Comparison of ENCODE assay signal across 27 mouse cellular contexts in genomic region chr5:123555693-123556092, GRCm38 (mm10). TPM values are rescaled to one million over a fixed set of nuclear protein-coding genes. Genes with fewer than 3 reads are reported as not detected.
DNase-seq lines count a peak whose midpoint lies in the region; ATAC-seq lines count a peak whose summit lies in the region.
"Had no signal": no experiment of that assay in that cellular context is flagged by ENCODE, and none has a peak within 500 bp of the region (broad histone marks: within the 10 kb centered on the region; RNA-seq: fewer than 3 reads in every experiment).

No protein-coding gene starts in this region.

- peaks cover 57% of the 10 kb centered on the region for H3K36me3 ChIP-seq in liver, embryonic 13.5 days

- peak overlapping the region; percentile 56 for H3K27ac ChIP-seq in liver, embryonic 13.5 days
- H3K27ac ChIP-seq: embryonic facial prominence, embryonic 15.5 days; forebrain, embryonic 10.5 days; heart, embryonic 15.5 days; hindbrain, embryonic 14.5 days; layer of hippocampus, adult 2 months; limb, embryonic 13.5 days; midbrain, embryonic 15.5 days; neural tube, embryonic 13.5 days had no signal

- peak; percentile 1 for DNase-seq in layer of hippocampus, adult 11-12 months (ENCODE audit: low spot score)
- no peak for DNase-seq in layer of hippocampus, adult 9-11 months
- peak; percentile 21 for DNase-seq in c-Kit-positive CD71-positive TER-119-positive erythroid progenitor cells, embryonic 14.5 days (ENCODE audit: low spot score)
- DNase-seq in liver, embryonic 13.5 days = peak; percentile 50
- DNase-seq in lung, postnatal 10 days = no peak
- no peak for DNase-seq in ovary, postnatal 14 days (ENCODE audit: low spot score)
- DNase-seq in cerebellum, postnatal 10 days = no peak
- DNase-seq: forebrain, postnatal 0 days; lung, embryonic 14.5 days; lung, postnatal 36 days; thymus, adult 18-20 months; thymus, postnatal 4 days had no signal

- peak overlapping the region; percentile 3; the same call in 1 of the 2 replicates for H3K4me2 ChIP-seq in liver, embryonic 13.5 days
- H3K4me2 ChIP-seq: embryonic facial prominence, embryonic 15.5 days; heart, embryonic 15.5 days; hindbrain, embryonic 14.5 days; limb, embryonic 13.5 days; lung, embryonic 14.5 days; midbrain, embryonic 15.5 days; neural tube, embryonic 13.5 days had no signal

- H3K4me3 ChIP-seq in liver, embryonic 13.5 days (replicated peaks) = no peak overlapping the region
- H3K4me3 ChIP-seq: embryonic facial prominence, embryonic 15.5 days; forebrain, embryonic 10.5 days; heart, embryonic 15.5 days; layer of hippocampus, adult 2 months; limb, embryonic 13.5 days; midbrain, embryonic 15.5 days; neural tube, embryonic 13.5 days had no signal

- no peaks in the 10 kb centered on the region for H3K27me3 ChIP-seq in liver, embryonic 13.5 days
- H3K27me3 ChIP-seq: embryonic facial prominence, embryonic 15.5 days; heart, embryonic 15.5 days; limb, embryonic 13.5 days; midbrain, embryonic 15.5 days; neural tube, embryonic 13.5 days had no signal

- 46% methylated on average over 7 of the region's 7 CpGs for WGBS in liver, embryonic 13.5 days (ENCODE audit: insufficient replicate concordance)

- peak; percentile 99 for ATAC-seq in liver, embryonic 13.5 days (ENCODE audit: low read depth)
- ATAC-seq in megakaryocyte-erythroid progenitor cell, adult 5-6 weeks (replicated peaks; ENCODE audit: low FRiP score, low TSS enrichment, poor library complexity, severe bottlenecking) = peak; percentile 96
- ATAC-seq: forebrain, postnatal 0 days; midbrain, embryonic 15.5 days had no signal

- H3K9me3 ChIP-seq in liver, embryonic 13.5 days (replicated peaks) = no peaks in the 10 kb centered on the region
- H3K9me3 ChIP-seq: embryonic facial prominence, embryonic 15.5 days; forebrain, embryonic 10.5 days; heart, embryonic 15.5 days; limb, embryonic 13.5 days; midbrain, embryonic 15.5 days; neural tube, embryonic 13.5 days had no signal

- H3K9ac ChIP-seq in liver, embryonic 13.5 days = no peak overlapping the region
- H3K9ac ChIP-seq: embryonic facial prominence, embryonic 15.5 days; forebrain, postnatal 0 days; heart, embryonic 15.5 days; hindbrain, embryonic 14.5 days; limb, embryonic 13.5 days; lung, embryonic 14.5 days; midbrain, embryonic 15.5 days; neural tube, embryonic 13.5 days had no signal

- H3K4me1 ChIP-seq in liver, embryonic 13.5 days (replicated peaks) = peaks cover 20% of the 10 kb centered on the region
- H3K4me1 ChIP-seq: embryonic facial prominence, embryonic 15.5 days; forebrain, embryonic 10.5 days; limb, embryonic 13.5 days; midbrain, embryonic 15.5 days; neural tube, embryonic 13.5 days had no signal

RNA-seq across cellular contexts. Expression of gene Vps33a, which starts 17.1 kb away (rescaled TPM):
- 20.7 and 21.1 TPM in 2 replicates for polyA plus RNA-seq in liver, embryonic 13.5 days (2015; fragmentation: Nextera tagmentation; extraction: Ambion mirVana)
- 30.6 and 35.7 TPM in 2 replicates for total RNA-seq in megakaryocyte-erythroid progenitor cell, adult 5-6 weeks (2014; fragmentation: Nextera tagmentation)
- 20.8 and 31.6 TPM in 2 replicates for total RNA-seq in megakaryocyte-erythroid progenitor cell, adult 5-6 weeks (2017)

RNA-seq across cellular contexts. Expression of gene Gm49027, which starts 30.4 kb away (rescaled TPM):
- 0.18 and 0.21 TPM in 2 replicates for polyA plus RNA-seq in liver, embryonic 13.5 days (2015; fragmentation: Nextera tagmentation; extraction: Ambion mirVana)
- total RNA-seq in megakaryocyte-erythroid progenitor cell, adult 5-6 weeks (2014; fragmentation: Nextera tagmentation) = 4.2 TPM in 1 of 2 replicates, not detected in the other
- 0.23 TPM in 1 of 2 replicates, not detected in the other for total RNA-seq in megakaryocyte-erythroid progenitor cell, adult 5-6 weeks (2017)
- total RNA-seq: common myeloid progenitor, adult 5-6 weeks; heart, postnatal 36 days had no signal
- polyA plus RNA-seq: forebrain, embryonic 10.5 days; limb, embryonic 13.5 days had no signal

RNA-seq across cellular contexts. Expression of gene Diablo, which starts 31.7 kb away (rescaled TPM):
- polyA plus RNA-seq in liver, embryonic 13.5 days (2015; fragmentation: Nextera tagmentation; extraction: Ambion mirVana) = 67.3 and 74.4 TPM in 2 replicates
- total RNA-seq in megakaryocyte-erythroid progenitor cell, adult 5-6 weeks (2014; fragmentation: Nextera tagmentation) = 70.4 and 76.8 TPM in 2 replicates
- 49.8 and 71.1 TPM in 2 replicates for total RNA-seq in megakaryocyte-erythroid progenitor cell, adult 5-6 weeks (2017)

RNA-seq across cellular contexts. Expression of gene B3gnt4, which starts 45.4 kb away (rescaled TPM):
- 0.07 TPM in 2 replicates for polyA plus RNA-seq in liver, embryonic 13.5 days (2015; fragmentation: Nextera tagmentation; extraction: Ambion mirVana)
- total RNA-seq in megakaryocyte-erythroid progenitor cell, adult 5-6 weeks (2014; fragmentation: Nextera tagmentation) = 0.94 TPM in 1 of 2 replicates, not detected in the other
- total RNA-seq in megakaryocyte-erythroid progenitor cell, adult 5-6 weeks (2017) = 0.30 and 0.38 TPM in 2 replicates
- total RNA-seq: gastrocnemius, postnatal 25 days; heart, adult 8-10 months; heart, postnatal 36 days had no signal
- polyA plus RNA-seq: kidney, adult 2 months; small intestine, adult 2 months had no signal

Comparison
In these comparisons a context has a peak if more than half of its experiments do, and no peak if none do; other contexts are left out.
1. DNase-seq: peak in layer of hippocampus, adult 11-12 months (single experiment), c-Kit-positive CD71-positive TER-119-positive erythroid progenitor cells, embryonic 14.5 days (single experiment) and liver, embryonic 13.5 days (single experiment); none in layer of hippocampus, adult 9-11 months (single experiment), lung, postnatal 10 days (single experiment), ovary, postnatal 14 days (single experiment) and cerebellum, postnatal 10 days (0 of 2).